Mouse (Mus musculus) bone marrow macrophage, adult 2 months (primary cell): Measurements from ENCODE around the gene Mrps6.

Experiments
- CTCF ChIP-seq: IDR thresholded peaks from 2 replicates; pipeline ENCODE4 v1.5.1; 2012; ENCODE audit warnings: low read depth, mild to moderate bottlenecking, low read length, moderate library complexity
- POLR2A ChIP-seq: IDR thresholded peaks from 2 replicates; pipeline ENCODE4 v1.6.1; 2012; ENCODE audit warnings: mild to moderate bottlenecking, low read depth, low read length, borderline replicate concordance

GRCm38 (mm10) chr16:92056711-92057110, 1.4 kb upstream of the Mrps6 start:
- TF ChIP-seq CTCF (no peak), POLR2A (no peak)
